Mouse (Mus musculus) cortical plate, adult 2 months (tissue): ENCODE results near the gene Agfg2. TPM values are rescaled to one million over a fixed set of nuclear protein-coding genes. Genes with fewer than 3 reads are reported as not detected.

Source experiments
- H3K27ac ChIP-seq: fragments of 200-500 bp; 2 replicates; pipeline ENCODE4 v1.5.1; 2012; ENCODE audit warnings: low read length, control low read depth, inconsistent platforms; ENCODE audit not compliant: insufficient read depth
- H3K4me1 ChIP-seq: fragments of 200-500 bp; 2 replicates; pipeline ENCODE4 v1.6.1; 2011; ENCODE audit warnings: low read length; ENCODE audit not compliant: control insufficient read depth, insufficient read depth
- H3K4me3 ChIP-seq: fragments of 200-500 bp; 2 replicates; pipeline ENCODE4 v1.5.1; 2011; ENCODE audit warnings: mild to moderate bottlenecking, low read length, control low read depth; ENCODE audit not compliant: insufficient read depth
- CTCF ChIP-seq: fragments of 200-500 bp; IDR thresholded peaks from 2 replicates; pipeline ENCODE4 v1.5.1; 2011; ENCODE audit warnings: mild to moderate bottlenecking, control low read depth, low read length; ENCODE audit not compliant: insufficient read depth; ENCODE audit errors: extremely low read depth
- POLR2A ChIP-seq: fragments of 200-500 bp; IDR thresholded peaks from 2 replicates; pipeline ENCODE4 v1.6.1; 2011; ENCODE audit warnings: mild to moderate bottlenecking, low read length, control low read depth; ENCODE audit not compliant: insufficient read depth; ENCODE audit errors: extremely low read depth
- polyA plus RNA-seq: library from polyadenylated mRNA; depleted of rRNA; stranded (reverse); fragments of >200 nt; gene quantifications from 2 replicates; pipeline ENCODE4 v1.2.3, GENCODE M21; 2012

Agfg2 gene
- polyA plus RNA-seq, 1 experiment: 35.7 TPM

DNA sequence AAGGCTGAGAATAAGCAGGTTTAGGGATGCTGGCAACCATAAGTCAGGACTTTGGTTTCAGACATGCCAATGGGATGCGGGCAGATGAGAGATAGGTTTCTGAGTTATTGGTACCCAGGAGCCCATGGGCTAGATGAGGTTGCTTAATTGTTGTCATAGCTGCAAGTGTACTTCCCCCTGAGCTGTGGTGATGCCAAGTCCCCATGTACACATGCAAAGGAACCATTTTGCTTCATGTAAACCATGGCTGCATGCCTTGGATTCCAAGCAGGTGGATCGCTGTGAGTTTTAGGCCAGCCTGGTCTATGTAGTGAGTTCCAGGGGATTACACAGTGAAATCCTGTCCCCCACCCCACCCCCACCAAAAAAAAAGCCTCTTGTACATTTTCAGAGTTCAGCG lies 1.1 kb upstream of the Agfg2 start:
- peaks cover 4% of the 10 kb centered on the region for H3K4me1 ChIP-seq

DNA sequence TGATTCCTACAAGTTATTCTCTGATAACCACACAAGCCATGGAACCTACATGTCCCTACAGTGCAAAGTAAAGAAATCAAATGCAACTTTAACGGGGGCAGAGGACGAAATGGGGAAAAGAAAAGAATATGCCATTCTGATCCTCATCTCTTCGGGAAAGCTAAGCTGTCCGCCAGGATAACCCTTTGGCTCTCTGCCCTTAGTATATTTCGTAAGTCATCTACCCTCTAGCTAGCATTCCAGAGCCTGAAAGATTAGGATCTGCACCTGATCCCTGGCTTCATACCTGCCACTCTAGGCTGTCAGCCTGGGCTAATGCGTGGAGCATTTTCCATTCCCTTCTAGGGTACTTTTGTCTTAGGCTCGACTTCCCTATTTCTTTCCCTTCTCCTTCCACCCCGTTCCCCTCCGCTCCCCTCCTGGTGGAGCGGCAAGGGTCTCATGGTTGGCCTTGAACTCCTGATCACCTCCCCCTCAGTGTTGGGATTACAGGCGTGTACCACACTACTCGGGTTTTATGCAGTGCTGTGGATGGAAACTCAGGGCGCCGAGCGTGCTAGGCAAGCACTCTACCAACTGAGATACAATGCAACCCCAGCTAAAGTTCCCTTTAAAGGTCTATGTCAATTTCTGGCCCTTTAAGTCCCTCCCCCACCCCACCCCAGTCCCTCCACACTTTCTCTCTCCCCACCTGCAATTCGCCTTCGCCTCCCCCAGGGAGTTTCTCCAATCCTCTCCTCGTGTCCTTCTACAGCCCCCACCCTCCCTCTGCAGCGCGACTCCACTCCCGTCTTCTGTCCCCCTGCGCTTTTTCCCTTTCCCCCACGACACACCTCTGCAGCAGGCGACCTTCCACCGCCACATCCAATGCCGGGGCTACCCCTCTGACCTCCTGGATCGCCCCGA lies 885 bp downstream of the Agfg2 start:
- peaks cover 4% of the 10 kb centered on the region for H3K4me1 ChIP-seq
- TF ChIP-seq CTCF: no peak
- TF ChIP-seq POLR2A: no peak
- H3K27ac ChIP-seq: no peak overlapping the region
- peak overlapping the region; percentile 53 for H3K4me3 ChIP-seq

More for the DNA sequence above, 1.1 kb upstream of the Agfg2 start:
- H3K4me3 ChIP-seq: no peak overlapping the region
- no peak for TF ChIP-seq CTCF
- no peak for TF ChIP-seq POLR2A
- no peak overlapping the region for H3K27ac ChIP-seq

DNA sequence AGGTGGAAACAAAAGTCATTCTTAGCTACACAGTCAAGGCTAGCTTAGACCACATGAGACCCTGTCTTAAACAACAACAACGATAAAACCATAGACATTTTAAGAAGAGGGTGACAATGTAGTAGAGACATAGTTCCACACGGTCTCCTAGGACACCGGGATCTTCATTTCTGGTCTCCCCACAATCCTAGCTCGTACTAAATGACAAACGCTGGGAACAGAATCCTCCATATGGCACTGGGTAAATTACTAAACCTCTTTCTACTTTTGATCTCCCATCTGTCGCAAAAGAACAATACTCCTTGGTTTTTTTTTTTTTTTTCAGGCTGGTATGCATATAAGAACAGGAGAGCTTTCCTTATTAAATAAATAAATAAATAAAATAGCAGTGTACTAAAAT lies 2.0 kb downstream of the Agfg2 start:
- peaks cover 4% of the 10 kb centered on the region for H3K4me1 ChIP-seq
- TF ChIP-seq POLR2A (no peak), CTCF (no peak)
- H3K4me3 ChIP-seq: peak overlapping the region; percentile 17
- H3K27ac ChIP-seq: no peak overlapping the region

DNA sequence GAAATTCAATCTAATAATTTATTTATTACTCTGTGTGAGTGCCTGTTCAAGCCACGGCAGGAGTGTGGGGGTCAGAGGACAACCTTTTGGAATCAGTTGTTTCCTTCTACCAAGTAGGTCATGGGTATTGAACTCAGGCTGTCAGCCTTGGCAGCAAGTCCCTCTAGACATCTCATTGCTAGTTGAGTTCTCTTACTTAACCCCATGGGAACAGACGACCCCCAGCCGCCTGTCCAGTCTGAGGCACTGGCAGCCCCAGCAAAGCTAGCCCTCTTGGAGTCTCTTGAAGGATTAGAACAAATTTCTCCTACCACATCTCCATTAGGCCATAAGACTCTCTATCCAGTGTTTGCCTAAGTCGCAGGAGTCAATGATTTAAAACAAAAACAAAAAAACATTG lies 4.8 kb downstream of the Agfg2 start:
- TF ChIP-seq POLR2A (no peak), CTCF (no peak)
- Histone ChIP-seq H3K27ac (no peak overlapping the region), H3K4me3 (no peak overlapping the region)

DNA sequence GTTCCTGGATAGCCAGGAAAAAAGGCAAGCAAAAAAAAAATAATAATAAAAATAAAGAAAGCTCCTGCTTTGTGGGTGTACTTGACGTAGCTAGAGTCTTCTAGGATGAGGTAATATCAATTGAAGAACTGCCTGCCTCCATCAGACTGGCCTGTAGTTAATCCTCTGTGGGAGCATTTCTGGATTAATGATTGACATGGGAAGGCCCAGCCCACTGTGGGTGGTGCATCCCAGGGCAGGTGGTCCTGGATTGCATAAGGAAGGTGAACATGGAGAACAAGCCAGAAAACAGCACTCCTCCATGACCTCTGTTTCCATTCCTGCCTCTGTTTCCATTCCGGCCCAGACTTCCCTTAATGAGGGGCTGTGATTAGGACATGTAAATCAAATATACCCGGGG lies 5.8 kb downstream of the Agfg2 start:
- no peak for TF ChIP-seq CTCF
- TF ChIP-seq POLR2A: no peak
- H3K27ac ChIP-seq: no peak overlapping the region
- no peak overlapping the region for H3K4me3 ChIP-seq
- peaks cover 4% of the 10 kb centered on the region for H3K4me1 ChIP-seq

More for the DNA sequence above, 4.8 kb downstream of the Agfg2 start:
- peaks cover 4% of the 10 kb centered on the region for H3K4me1 ChIP-seq

DNA sequence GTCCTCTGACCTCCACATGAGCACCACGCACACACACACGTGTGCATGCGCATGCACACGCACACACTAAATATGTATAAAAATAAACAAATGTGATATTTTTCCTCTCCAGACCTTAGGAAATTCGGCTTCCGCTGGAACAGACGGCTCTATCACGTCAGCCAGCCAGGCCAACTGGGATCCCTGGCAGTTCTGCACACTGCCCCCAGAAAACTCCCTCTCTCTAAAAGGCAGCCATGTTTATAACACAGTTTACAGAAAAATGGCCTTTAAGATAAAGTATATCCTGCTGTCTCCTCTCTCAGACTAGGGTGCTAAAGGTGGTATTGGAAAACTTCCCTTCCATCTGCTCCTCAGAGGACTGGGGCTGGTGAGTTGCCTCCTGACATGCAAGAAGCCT lies 6.7 kb downstream of the Agfg2 start:
- H3K4me1 ChIP-seq: peaks cover 4% of the 10 kb centered on the region
- no peak for TF ChIP-seq CTCF
- no peak for TF ChIP-seq POLR2A
- no peak overlapping the region for H3K4me3 ChIP-seq
- no peak overlapping the region for H3K27ac ChIP-seq

DNA sequence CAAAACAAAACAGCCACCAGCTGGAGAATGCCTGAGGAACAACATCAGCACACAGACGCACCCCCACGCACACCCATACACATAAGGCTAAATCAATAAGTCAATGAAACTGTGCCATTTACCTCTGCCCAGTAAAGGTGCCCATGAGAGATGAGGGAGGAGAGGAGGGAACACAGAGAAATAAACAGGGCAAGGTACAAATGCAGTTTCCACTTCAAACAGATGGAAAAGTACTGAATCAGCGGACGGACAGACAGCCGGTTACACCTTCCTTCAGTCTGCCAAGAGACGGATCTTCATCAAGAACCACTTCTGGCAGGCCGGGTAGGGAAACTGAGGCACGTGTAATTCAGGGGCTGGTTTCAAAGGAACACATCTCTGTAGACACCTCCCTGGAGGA lies 9.7 kb downstream of the Agfg2 start:
- H3K27ac ChIP-seq: no peak overlapping the region
- H3K4me1 ChIP-seq: peaks cover 4% of the 10 kb centered on the region
- TF ChIP-seq CTCF (no peak), POLR2A (no peak)
- no peak overlapping the region for H3K4me3 ChIP-seq

DNA sequence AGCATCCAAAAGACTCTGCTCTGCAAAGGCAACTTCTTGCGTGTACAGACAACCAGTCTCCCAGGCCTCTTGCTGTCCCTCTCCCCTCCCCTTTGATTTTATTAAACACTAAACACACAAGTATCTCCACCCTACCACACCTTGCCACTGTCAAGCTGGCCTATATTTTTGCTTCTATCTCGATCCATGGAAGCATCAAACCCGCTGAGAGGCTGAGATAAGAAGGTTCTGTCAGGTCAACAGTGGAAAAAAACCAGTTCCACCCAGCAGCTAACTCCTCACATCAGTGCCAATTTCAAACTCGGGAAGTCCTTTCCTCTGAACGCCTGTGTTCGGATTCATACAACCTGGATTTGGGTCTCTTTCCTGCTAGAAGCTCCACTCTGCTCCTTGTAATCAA lies 11.5 kb downstream of the Agfg2 start:
- Histone ChIP-seq H3K4me1 (peaks cover 4% of the 10 kb centered on the region), H3K4me3 (no peak overlapping the region), H3K27ac (no peak overlapping the region)
- TF ChIP-seq POLR2A: no peak
- TF ChIP-seq CTCF: no peak

DNA sequence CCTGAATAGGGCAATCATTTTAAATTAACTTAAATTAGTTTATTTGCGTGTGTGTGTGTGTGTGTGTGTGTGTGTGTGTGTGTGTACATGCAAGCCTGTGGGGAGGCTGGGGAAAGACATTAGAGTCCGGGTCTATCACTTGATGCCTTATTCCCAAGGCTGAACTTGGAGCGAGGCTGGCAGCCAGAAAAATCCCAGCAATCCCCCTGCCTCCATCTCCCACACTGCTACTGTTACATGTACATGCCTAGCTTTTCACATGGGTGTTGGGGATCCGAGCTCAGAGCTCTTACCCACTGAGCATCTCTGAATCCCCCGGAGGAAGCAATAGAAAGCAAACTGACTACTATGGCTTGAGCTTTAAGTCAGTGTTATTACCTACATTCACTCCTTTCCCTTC lies 12.2 kb downstream of the Agfg2 start:
- H3K4me3 ChIP-seq: no peak overlapping the region
- H3K27ac ChIP-seq: no peak overlapping the region
- TF ChIP-seq POLR2A (no peak), CTCF (no peak)
- H3K4me1 ChIP-seq: peaks cover 4% of the 10 kb centered on the region
